Mouse (Mus musculus) hindbrain, postnatal 0 days (tissue): ENCODE measurements around the gene Efemp1. TPM values are rescaled to one million over a fixed set of nuclear protein-coding genes. Genes with fewer than 3 reads are reported as not detected.

ENCODE experiments used
- ATAC-seq: fragments of 200-750 bp; cut with Nextera tagmentation; 2 replicates; pipeline ENCODE4 v1.8.0; 2017; ENCODE audit warnings: mild to moderate bottlenecking, moderate TSS enrichment, moderate library complexity
- DNase-seq: peaks from one replicate; pipeline ENCODE4 v3.0.0-alpha.2; 2015; ENCODE audit warnings: low spot score
- H3K27ac ChIP-seq: fragments of 300-500 bp; sonication (generic); 2 replicates; pipeline ENCODE4 v1.5.1; 2014; ENCODE audit warnings: mild to moderate bottlenecking
- H3K27me3 ChIP-seq: fragments of 300-500 bp; sonication (generic); 2 replicates; pipeline ENCODE4 v1.6.1; 2014; ENCODE audit warnings: low read length, mixed read lengths; ENCODE audit not compliant: insufficient read depth
- H3K36me3 ChIP-seq: fragments of 300-500 bp; sonication (generic); 2 replicates; pipeline ENCODE4 v1.6.1; 2014; ENCODE audit warnings: low read length, mixed read lengths; ENCODE audit not compliant: insufficient read depth
- H3K4me1 ChIP-seq: fragments of 300-500 bp; sonication (generic); 2 replicates; pipeline ENCODE4 v1.6.1; 2014; ENCODE audit warnings: antibody characterized with exemption, low read length, mixed read lengths; ENCODE audit not compliant: insufficient read depth
- H3K4me2 ChIP-seq: fragments of 300-500 bp; sonication (generic); 2 replicates; pipeline ENCODE4 v1.6.1; 2014; ENCODE audit warnings: low read depth, mild to moderate bottlenecking, low read length, moderate library complexity, mixed read lengths
- H3K4me3 ChIP-seq: fragments of 300-500 bp; sonication (generic); 2 replicates; pipeline ENCODE4 v1.5.1; 2014; ENCODE audit warnings: low read length
- H3K9ac ChIP-seq: fragments of 300-500 bp; sonication (generic); replicated peaks from 2 replicates; pipeline ENCODE4 v1.6.1; 2014; ENCODE audit warnings: mild to moderate bottlenecking, low read length, moderate library complexity, mixed read lengths
- H3K9me3 ChIP-seq: fragments of 300-500 bp; sonication (generic); 2 replicates; pipeline ENCODE4 v1.6.1; 2016; ENCODE audit warnings: low read length, mixed read lengths
- CTCF ChIP-seq: IDR thresholded peaks from 2 replicates; pipeline ENCODE4 v1.5.1; 2016; ENCODE audit warnings: antibody characterized with exemption, control low read depth, low read depth
- WGBS: fragments of 180-500 bp; shearing (Covaris S2); extraction: QIAGEN DNeasy Blood & Tissue Kit; methylation state at CpG from one replicate; pipeline ENCODE4 v1.1.7; 2014; 5-methylcytosine and 5-hydroxymethylcytosine counted together
- polyA plus RNA-seq: library from polyadenylated mRNA; unstranded; fragments of >200 nt; fragmentation: Nextera tagmentation; extraction: Ambion mirVana; gene quantifications from 2 replicates; pipeline ENCODE4 v1.2.1, GENCODE M21; 2015
- total RNA-seq: library from RNA; depleted of rRNA; stranded (reverse); fragments of >200 nt; gene quantifications from 2 replicates; pipeline ENCODE4 v1.2.3, GENCODE M21; 2014

The Efemp1 gene
- total and polyA plus RNA-seq, 2 experiments from 2014 or later, result 7.1 to 10.3 TPM

DNA sequence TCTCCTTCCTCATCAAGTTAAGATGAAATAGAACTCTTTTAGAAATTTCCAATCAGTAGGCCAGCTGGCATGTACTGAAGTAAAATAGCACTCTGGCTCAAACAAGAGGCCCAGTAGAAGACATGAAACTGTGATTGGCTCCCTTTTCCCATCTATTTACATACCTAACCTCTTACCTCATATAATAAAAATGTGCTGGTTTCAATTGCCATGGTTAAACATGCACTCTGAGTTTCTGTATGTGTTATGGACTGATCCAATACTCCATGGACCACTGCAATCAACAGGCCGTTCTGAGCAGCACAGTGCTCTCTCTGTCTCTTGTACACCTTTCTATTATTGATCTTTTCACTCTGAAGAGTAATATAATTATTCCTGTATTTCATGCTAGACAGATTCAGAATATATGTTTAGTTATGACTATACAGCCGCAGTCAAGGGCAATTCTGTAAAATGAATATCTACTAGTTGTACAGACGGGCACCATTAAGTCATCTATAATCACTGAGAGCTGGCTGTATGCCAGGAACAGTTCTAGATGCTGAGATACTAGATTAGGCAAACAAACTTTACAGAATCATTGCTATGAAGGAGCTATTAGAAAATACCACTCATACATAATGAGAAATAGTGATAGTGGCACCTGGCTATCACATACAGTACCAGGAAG lies 59.6 kb downstream of the Efemp1 start:
- WGBS, result 79% methylated on average over 3 of the region's 3 CpGs

GRCm38 (mm10) chr11:28934449-28934848 lies 81.4 kb downstream of the Efemp1 start:
- Histone ChIP-seq H3K4me3 (no peak overlapping the region), H3K4me2 (no peak overlapping the region), H3K27me3 (no peaks in the 10 kb centered on the region), H3K9ac (no peak overlapping the region), H3K4me1 (no peaks in the 10 kb centered on the region), H3K9me3 (no peaks in the 10 kb centered on the region), H3K36me3 (no peaks in the 10 kb centered on the region), H3K27ac (no peak overlapping the region)
- DNase-seq, result no peak
- no peak for ATAC-seq
- peak; percentile 35 for TF ChIP-seq CTCF

More for the DNA sequence above, 59.6 kb downstream of the Efemp1 start:
- 0 out of 2 replicates have a peak, but pooled peaks cover 3% of the 10 kb centered on the region for H3K4me1 ChIP-seq
- H3K27me3 ChIP-seq, result no peaks in the 10 kb centered on the region
- DNase-seq (no peak), ATAC-seq (no peak)
- H3K4me3 ChIP-seq, result no peak overlapping the region
- no peak overlapping the region for H3K9ac ChIP-seq
- no peaks in the 10 kb centered on the region for H3K9me3 ChIP-seq
- no peaks in the 10 kb centered on the region for H3K36me3 ChIP-seq
- H3K4me2 ChIP-seq, result no peak overlapping the region
- TF ChIP-seq CTCF, result no peak
- H3K27ac ChIP-seq, result no peak overlapping the region

GRCm38 (mm10) chr11:28939651-28940050 lies 86.6 kb downstream of the Efemp1 start:
- DNase-seq (no peak), ATAC-seq (no peak)
- Histone ChIP-seq H3K4me1 (no peaks in the 10 kb centered on the region), H3K36me3 (no peaks in the 10 kb centered on the region), H3K4me2 (no peak overlapping the region), H3K9me3 (no peaks in the 10 kb centered on the region), H3K27me3 (no peaks in the 10 kb centered on the region), H3K27ac (no peak overlapping the region), H3K4me3 (no peak overlapping the region), H3K9ac (no peak overlapping the region)
- no peak for TF ChIP-seq CTCF
- 94% methylated on average over 1 of the region's 1 CpGs for WGBS

DNA sequence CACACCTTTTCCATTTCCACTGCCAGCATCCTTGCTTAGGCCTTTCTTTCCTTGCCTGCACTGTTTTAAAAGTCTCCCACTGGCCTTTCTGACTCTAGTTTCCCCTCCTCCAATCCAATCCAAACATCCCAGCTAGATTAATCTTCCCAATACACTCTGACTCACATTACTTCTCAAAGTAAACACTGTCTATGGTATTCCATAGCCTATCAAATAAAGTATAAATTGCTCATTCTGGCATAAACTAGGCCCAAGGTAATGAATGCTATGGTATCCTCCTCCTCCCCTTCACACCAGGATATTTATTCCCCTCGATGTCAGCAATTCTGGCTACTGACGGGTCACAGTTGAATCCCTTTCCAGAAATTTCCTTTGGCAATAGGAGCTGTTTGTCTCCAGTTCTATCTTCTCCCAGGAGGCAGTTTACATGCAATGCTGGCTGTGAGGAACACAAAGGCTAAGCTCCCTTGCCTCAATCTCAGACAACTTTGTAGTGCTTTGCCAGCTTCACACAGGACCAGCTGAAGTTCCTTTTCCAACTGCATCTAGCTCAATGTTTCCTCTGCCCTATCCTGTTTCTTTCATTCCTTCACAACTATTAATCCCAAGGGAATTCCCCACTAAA lies 98.7 kb downstream of the Efemp1 start:
- H3K27ac ChIP-seq, result no peak overlapping the region
- no peaks in the 10 kb centered on the region for H3K36me3 ChIP-seq
- H3K9me3 ChIP-seq, result no peaks in the 10 kb centered on the region
- WGBS, result 58% methylated on average over 2 of the region's 2 CpGs
- no peak overlapping the region for H3K4me2 ChIP-seq
- ATAC-seq (no peak), DNase-seq (no peak)
- no peak overlapping the region for H3K4me3 ChIP-seq
- no peak for TF ChIP-seq CTCF
- H3K27me3 ChIP-seq, result no peaks in the 10 kb centered on the region
- H3K4me1 ChIP-seq, result no peaks in the 10 kb centered on the region
- H3K9ac ChIP-seq, result no peak overlapping the region

DNA sequence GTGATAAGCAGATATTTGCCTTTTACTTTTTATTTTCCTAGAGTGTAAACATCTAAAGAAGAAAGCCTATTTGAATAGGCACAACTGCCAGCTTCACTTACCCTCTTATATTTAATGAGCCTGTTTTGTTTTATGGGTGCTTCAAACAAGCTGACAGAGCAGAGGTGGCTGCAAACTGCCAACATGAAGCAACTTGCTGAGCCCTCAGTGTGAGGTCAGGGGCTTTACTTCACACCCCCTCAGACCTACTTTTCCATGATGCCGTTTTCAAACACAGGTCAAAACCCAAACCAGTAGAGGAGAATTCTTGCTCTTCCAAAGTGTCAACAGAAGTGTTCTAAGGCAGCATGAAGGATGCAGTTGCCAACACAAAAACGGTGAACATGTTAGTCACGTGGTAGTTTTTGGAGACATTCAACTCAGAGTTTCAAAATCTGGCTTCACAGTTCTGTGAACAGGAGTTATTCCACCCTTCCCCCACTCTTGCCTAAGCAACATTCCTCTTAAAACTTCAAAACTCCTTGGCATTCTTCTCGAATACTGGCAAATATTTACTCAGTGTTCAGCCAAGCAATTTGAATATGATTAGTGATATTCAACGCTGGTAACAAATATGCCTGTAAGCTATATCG lies 101.8 kb downstream of the Efemp1 start:
- Histone ChIP-seq H3K9ac (no peak overlapping the region), H3K36me3 (no peaks in the 10 kb centered on the region), H3K27ac (no peak overlapping the region), H3K4me3 (no peak overlapping the region), H3K27me3 (no peaks in the 10 kb centered on the region), H3K9me3 (no peaks in the 10 kb centered on the region), H3K4me1 (no peaks in the 10 kb centered on the region), H3K4me2 (no peak overlapping the region)
- DNase-seq (no peak), ATAC-seq (no peak)
- WGBS, result 63% methylated on average over 6 of the region's 6 CpGs
- TF ChIP-seq CTCF, result no peak

GRCm38 (mm10) chr11:28955305-28955701 lies 102.3 kb downstream of the Efemp1 start:
- no peak overlapping the region for H3K9ac ChIP-seq
- no peak for DNase-seq
- no peaks in the 10 kb centered on the region for H3K27me3 ChIP-seq
- no peak for TF ChIP-seq CTCF
- H3K9me3 ChIP-seq, result no peaks in the 10 kb centered on the region
- H3K4me3 ChIP-seq, result no peak overlapping the region
- no peak for ATAC-seq
- H3K27ac ChIP-seq, result no peak overlapping the region
- no peak overlapping the region for H3K4me2 ChIP-seq
- no peaks in the 10 kb centered on the region for H3K4me1 ChIP-seq
- no peaks in the 10 kb centered on the region for H3K36me3 ChIP-seq

GRCm38 (mm10) chr11:28961381-28961780 lies 108.4 kb downstream of the Efemp1 start:
- WGBS, result 64% methylated on average over 1 of the region's 1 CpGs
- TF ChIP-seq CTCF, result no peak

More at GRCm38 (mm10) chr11:28961381-28961780, 108.4 kb downstream of the Efemp1 start:
- H3K4me3 ChIP-seq, result no peak overlapping the region
- DNase-seq, result no peak
- peaks cover 2% of the 10 kb centered on the region; the same call in 1 of the 2 replicates for H3K9me3 ChIP-seq
- no peak for ATAC-seq
- no peaks in the 10 kb centered on the region for H3K27me3 ChIP-seq
- H3K27ac ChIP-seq, result no peak overlapping the region
- H3K36me3 ChIP-seq, result no peaks in the 10 kb centered on the region
- H3K4me2 ChIP-seq, result no peak overlapping the region
- H3K4me1 ChIP-seq, result no peaks in the 10 kb centered on the region
- no peak overlapping the region for H3K9ac ChIP-seq
